Mouse (Mus musculus) T-cell, adult 2 months (primary cell): Measurements from ENCODE around the gene Moxd2.

Source experiments
- DNase-seq: peaks from one replicate; pipeline ENCODE4 v3.0.0; 2022; ENCODE audit warnings: low spot score

Gene Moxd2

GRCm38 (mm10) chr6:40887394-40887793 is at the start of gene Moxd2:
Moxd2 (minus strand) TSS chr6:40887494.
- DNase-seq, result no peak

- no peak for DNase-seq
These were observed 32.7 kb upstream of the Moxd2 start for GRCm38 (mm10) chr6:40919954-40920353.

- DNase-seq, result no peak
These were observed 13.0 kb upstream of the Moxd2 start, which contains the start of gene Prss58 for GRCm38 (mm10) chr6:40900287-40900686. Prss58 (minus strand) TSS chr6:40900387.

GRCm38 (mm10) chr6:40894716-40895115 is 7.4 kb upstream of the Moxd2 start:
- no peak for DNase-seq

GRCm38 (mm10) chr6:40893577-40893976 is 6.3 kb upstream of the Moxd2 start:
- DNase-seq, result peak; percentile 56

GRCm38 (mm10) chr6:40891754-40892153 is 4.5 kb upstream of the Moxd2 start:
- DNase-seq, result no peak

- DNase-seq, result peak; percentile 66
These were observed 3.7 kb upstream of the Moxd2 start for GRCm38 (mm10) chr6:40890973-40891372.

- no peak for DNase-seq
These were observed 42.0 kb downstream of the Moxd2 start for GRCm38 (mm10) chr6:40845283-40845682.
